Mouse (Mus musculus) neutrophil, adult 5-6 weeks (primary cell): ENCODE measurements around the gene Ndufs4. TPM values are rescaled to one million over a fixed set of nuclear protein-coding genes. Genes with fewer than 3 reads are reported as not detected.
"Not testable (repeated sequence)": the region's sequence is repeated elsewhere in the genome, so short reads cannot be mapped to it uniquely, and the experiment has no call there.

Experiments used
- ATAC-seq: fragments of 151-379, 151-347 bp; 2 replicates; pipeline ENCODE4 v1.8.0; 2017; ENCODE audit warnings: mild to moderate bottlenecking, moderate TSS enrichment; ENCODE audit not compliant: insufficient number of reproducible peaks, poor library complexity, low FRiP score, severe bottlenecking; ENCODE audit errors: extremely low read depth
- total RNA-seq: library from RNA; stranded (forward); fragments of 200-1000 nt; gene quantifications from 2 replicates; pipeline ENCODE4 v1.2.3, GENCODE M21; 2017

Gene Ndufs4
- total RNA-seq, 1 experiment from 2014 or later = 55.5 TPM

GRCm38 (mm10) chr13:114344979-114345712 is 42.9 kb downstream of the Ndufs4 start:
- no peak for ATAC-seq

- no peak for ATAC-seq
These were observed 43.7 kb downstream of the Ndufs4 start for GRCm38 (mm10) chr13:114344220-114344973.

GRCm38 (mm10) chr13:114343001-114343400 is 45.1 kb downstream of the Ndufs4 start:
- no peak for ATAC-seq

GRCm38 (mm10) chr13:114319835-114320389 is 68.1 kb downstream of the Ndufs4 start:
- no peak for ATAC-seq

GRCm38 (mm10) chr13:114319136-114319535 is 68.9 kb downstream of the Ndufs4 start:
- no peak for ATAC-seq

- no peak for ATAC-seq
These were observed 72.7 kb downstream of the Ndufs4 start for GRCm38 (mm10) chr13:114315374-114315773.

GRCm38 (mm10) chr13:114314953-114315352 is 73.1 kb downstream of the Ndufs4 start:
- no peak for ATAC-seq

- no peak for ATAC-seq
These were observed 77.5 kb downstream of the Ndufs4 start for GRCm38 (mm10) chr13:114310591-114310990.

- ATAC-seq = no peak
These were observed 83.4 kb downstream of the Ndufs4 start for GRCm38 (mm10) chr13:114304684-114305083.

GRCm38 (mm10) chr13:114303466-114304175 is 84.4 kb downstream of the Ndufs4 start:
- ATAC-seq = no peak

GRCm38 (mm10) chr13:114297761-114298160 is 90.3 kb downstream of the Ndufs4 start:
- no peak for ATAC-seq

GRCm38 (mm10) chr13:114296556-114296955 is 91.5 kb downstream of the Ndufs4 start:
- ATAC-seq = no peak

GRCm38 (mm10) chr13:114289411-114289810 is 98.6 kb downstream of the Ndufs4 start:
- ATAC-seq = no peak

GRCm38 (mm10) chr13:114288511-114288910 is 99.5 kb downstream of the Ndufs4 start:
- no peak for ATAC-seq

- ATAC-seq = not testable (repeated sequence)
These were observed 109.4 kb downstream of the Ndufs4 start for GRCm38 (mm10) chr13:114278690-114279089.

- ATAC-seq = no peak
These were observed 110.8 kb downstream of the Ndufs4 start for GRCm38 (mm10) chr13:114277277-114277676.

- ATAC-seq = no peak
These were observed 116.5 kb downstream of the Ndufs4 start for GRCm38 (mm10) chr13:114271410-114272105.

- ATAC-seq = no peak
These were observed 120.3 kb downstream of the Ndufs4 start for GRCm38 (mm10) chr13:114267741-114268140.
